Mouse (Mus musculus): ENCODE measurements at regions not wholly inside any gene's neighbourhood (a gene's known extent, or its start where the extent isn't known, plus 50 kb on each side); places are given as distances from the start of the nearest gene placed in this dataset.

GRCm38 (mm10) chr14:100720667-100721066 is 436.2 kb upstream of the Klf12 start:
- TF ChIP-seq CTCF (IDR thresholded peaks at IDR 0.05; ENCODE audit: control insufficient read depth, insufficient read depth, insufficient replicate concordance, low read depth, low read length) (no peak), POLR2A (IDR thresholded peaks at IDR 0.05; ENCODE audit: control insufficient read depth, low read depth, low read length) (no peak)

Measured in testis, adult 2 months (tissue).